Mouse (Mus musculus): Measurements from ENCODE around the gene H2-Eb1. TPM values are rescaled to one million over a fixed set of nuclear protein-coding genes. Genes with fewer than 3 reads are reported as not detected.
"Not testable (repeated sequence)": the region's sequence is repeated elsewhere in the genome, so short reads cannot be mapped to it uniquely, and the experiment has no call there.

H2-Eb1 gene
- total RNA-seq, 2 experiments from 2014 or later = 2.9 to 3.4 TPM

- intact Hi-C loops (cut with DNase I) = no loop called here
- peak; percentile 69 to 78 for DNase-seq (ENCODE audit: low spot score in 2 of 2)
Measured at GRCm38 (mm10) chr17:34309683-34310385, 4.2 kb downstream of the H2-Eb1 start.

GRCm38 (mm10) chr17:34310526-34310925 lies 4.9 kb downstream of the H2-Eb1 start:
- DNase-seq (ENCODE audit: low spot score in 2 of 2); intact Hi-C loops (cut with DNase I): not testable (repeated sequence)

GRCm38 (mm10) chr17:34312185-34312584 lies 6.5 kb downstream of the H2-Eb1 start:
- no peak for DNase-seq (ENCODE audit: low spot score in 2 of 2)
- intact Hi-C loops (cut with DNase I) = no loop called here

- intact Hi-C loops (cut with DNase I) = loop anchor here (1.0 kb wide), 1 partner anchor 63 kb away; no protein-coding TSS in a partner anchor
- peak; percentile 75 to 80 for DNase-seq (ENCODE audit: low spot score in 2 of 2)
Measured at GRCm38 (mm10) chr17:34313393-34313792, 7.7 kb downstream of the H2-Eb1 start.

DNA sequence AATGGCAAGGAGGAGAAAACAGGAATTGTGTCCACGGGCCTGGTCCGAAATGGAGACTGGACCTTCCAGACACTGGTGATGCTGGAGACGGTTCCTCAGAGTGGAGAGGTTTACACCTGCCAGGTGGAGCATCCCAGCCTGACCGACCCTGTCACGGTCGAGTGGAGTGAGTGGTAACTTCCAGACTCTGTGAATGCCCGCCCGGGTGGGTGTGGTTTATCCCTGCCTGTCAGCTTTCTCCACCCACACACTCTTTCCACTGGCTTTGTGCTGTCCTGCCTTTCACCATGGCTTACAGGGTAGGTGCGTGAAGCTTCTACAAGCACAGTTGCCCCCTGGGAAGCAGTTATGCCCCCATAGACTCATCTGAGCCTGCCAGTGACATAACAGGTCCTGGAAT lies 8.6 kb downstream of the H2-Eb1 start:
- intact Hi-C loops (cut with DNase I) = no loop called here
- DNase-seq (ENCODE audit: low spot score in 2 of 2) = no peak

DNA sequence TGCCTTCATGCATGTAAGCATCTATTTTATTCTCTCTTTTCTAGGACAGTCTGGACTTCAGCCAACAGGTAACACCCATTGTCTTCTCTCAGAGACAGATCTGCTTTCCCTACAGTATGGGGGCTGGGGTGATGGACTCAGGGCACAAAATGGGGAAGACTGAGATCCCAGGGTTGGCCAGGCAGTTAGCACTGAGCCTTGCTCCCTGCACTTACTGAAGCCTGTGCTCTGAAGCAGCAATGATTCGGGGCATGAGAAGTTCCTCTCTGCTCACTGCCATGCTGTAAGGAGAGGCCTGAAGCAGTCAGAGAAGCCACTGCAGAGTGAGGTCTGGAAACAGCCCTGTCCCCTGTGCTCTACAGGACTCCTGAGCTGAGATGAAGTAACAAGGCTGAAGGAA lies 9.8 kb downstream of the H2-Eb1 start:
- intact Hi-C loops (cut with DNase I) = no loop called here
- no peak for DNase-seq (ENCODE audit: low spot score in 2 of 2)

DNA sequence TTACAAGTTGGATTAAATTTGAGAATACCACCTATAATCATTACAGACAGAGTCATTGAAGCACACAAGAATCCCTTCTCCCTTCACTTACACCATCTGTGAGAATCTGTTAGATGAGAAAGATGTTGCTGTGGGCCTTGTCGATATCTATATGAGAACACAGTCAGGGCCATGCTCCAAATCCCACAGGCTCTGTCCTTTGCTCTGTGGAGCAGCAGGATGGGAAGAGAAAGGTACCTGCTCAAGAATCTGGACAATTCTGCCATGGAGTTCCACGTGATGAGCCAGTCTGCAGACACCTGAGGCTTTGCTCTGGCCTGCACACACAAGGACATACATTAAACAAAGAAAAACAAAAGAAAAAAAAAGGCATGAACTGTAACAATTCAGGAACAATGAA lies 11.0 kb downstream of the H2-Eb1 start:
- no peak for DNase-seq (ENCODE audit: low spot score in 2 of 2)
- intact Hi-C loops (cut with DNase I) = no loop called here

GRCm38 (mm10) chr17:34317275-34317674 lies 11.6 kb downstream of the H2-Eb1 start:
- DNase-seq (ENCODE audit: low spot score in 2 of 2) = no peak
- intact Hi-C loops (cut with DNase I) = no loop called here

DNA sequence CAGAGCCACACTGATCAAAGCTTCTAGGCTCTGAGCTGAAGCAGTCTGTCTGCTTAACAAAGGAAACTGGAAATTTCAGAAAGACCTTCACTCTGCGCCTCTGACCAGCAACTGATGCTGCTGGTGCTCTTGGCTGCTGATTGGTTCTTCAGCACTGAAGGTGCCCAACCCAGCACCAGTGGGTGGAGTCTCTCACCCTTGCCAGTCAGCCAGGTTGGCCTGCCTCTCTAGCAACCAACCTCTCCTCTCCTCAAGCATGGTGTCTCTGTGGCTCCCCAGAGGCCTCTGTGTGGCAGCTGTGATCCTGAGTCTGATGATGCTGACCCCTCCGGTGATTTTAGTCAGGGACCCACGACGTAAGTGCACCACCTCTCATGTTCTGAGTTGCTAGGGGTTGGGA lies 19.8 kb downstream of the H2-Eb1 start, which contains the start of gene H2-Eb2:
Gene H2-Eb2, plus strand, starts transcription at position 230 of the 400 bp plus-strand sequence.
- no peak for DNase-seq (ENCODE audit: low spot score in 2 of 2)
- intact Hi-C loops (cut with DNase I) = no loop called here

GRCm38 (mm10) chr17:34326373-34326772 lies 20.7 kb downstream of the H2-Eb1 start:
- DNase-seq (ENCODE audit: low spot score in 2 of 2) = no peak
- intact Hi-C loops (cut with DNase I) = no loop called here

DNA sequence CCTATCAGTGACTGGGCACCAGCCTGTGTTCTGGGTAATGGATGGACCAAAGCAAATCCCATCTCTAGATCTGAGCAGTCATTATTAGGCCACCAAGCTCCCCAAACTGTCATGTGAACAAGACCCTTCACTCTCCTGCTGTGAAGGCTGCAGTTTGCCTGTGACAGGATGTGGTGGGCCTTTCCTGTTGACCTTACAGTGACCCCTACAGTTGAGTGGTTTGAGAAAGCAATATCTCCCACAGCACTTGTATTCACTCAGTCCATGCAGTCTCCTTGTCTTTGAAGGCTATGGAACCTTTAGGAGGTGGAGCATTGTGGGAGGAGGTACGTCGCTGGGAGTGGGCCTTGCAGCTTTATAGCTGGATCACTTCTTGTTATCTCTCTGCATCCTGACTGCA lies 24.1 kb downstream of the H2-Eb1 start:
- no peak for DNase-seq (ENCODE audit: low spot score in 2 of 2)
- intact Hi-C loops (cut with DNase I) = no loop called here

GRCm38 (mm10) chr17:34331200-34331599 lies 25.5 kb downstream of the H2-Eb1 start:
- intact Hi-C loops (cut with DNase I) = no loop called here
- DNase-seq (ENCODE audit: low spot score in 2 of 2) = no peak

GRCm38 (mm10) chr17:34340619-34341402 lies 35.1 kb downstream of the H2-Eb1 start:
- intact Hi-C loops (cut with DNase I) = no loop called here
- DNase-seq (ENCODE audit: low spot score in 2 of 2) = peak in 1 of 2 experiments; percentile 8

DNA sequence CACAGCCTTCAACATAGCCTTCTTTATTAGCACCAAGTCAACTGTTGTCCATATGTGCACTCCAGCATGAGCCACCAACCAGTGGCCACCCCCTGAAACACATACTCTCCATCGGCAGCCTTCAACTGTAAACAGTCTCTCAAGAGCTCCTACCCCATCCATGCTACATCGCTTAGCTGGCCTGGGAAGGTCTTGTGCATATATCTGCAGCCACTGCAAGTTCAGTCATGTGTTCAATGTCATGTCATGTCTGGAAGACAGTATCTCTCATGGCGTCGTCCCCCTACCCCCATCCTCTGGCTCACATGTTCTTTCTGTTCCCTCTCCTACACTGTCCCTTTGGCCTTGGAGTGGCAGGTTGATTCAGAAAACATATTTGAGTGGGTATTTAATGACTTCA lies 39.2 kb downstream of the H2-Eb1 start:
- intact Hi-C loops (cut with DNase I) = no loop called here
- DNase-seq (ENCODE audit: low spot score in 2 of 2) = no peak

DNA sequence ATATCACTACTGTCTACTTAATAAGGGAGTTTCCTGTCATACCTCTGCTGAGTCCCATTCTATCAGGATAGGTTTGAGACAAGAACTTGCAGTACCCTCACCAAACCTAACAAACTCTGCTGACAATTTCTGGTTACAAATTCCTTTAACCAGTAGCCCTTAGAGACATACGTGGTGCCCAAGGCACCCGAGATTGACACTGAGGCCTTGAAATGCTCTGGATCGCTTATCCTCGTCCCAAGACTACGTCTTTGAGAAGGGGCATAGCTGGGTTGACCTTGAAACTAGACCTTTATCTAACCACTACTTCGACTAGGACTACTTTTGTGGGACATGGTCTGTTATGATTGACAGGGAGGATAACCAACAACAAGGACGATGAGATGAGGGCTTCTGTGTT lies 39.8 kb downstream of the H2-Eb1 start:
- DNase-seq (ENCODE audit: low spot score in 2 of 2) = no peak
- intact Hi-C loops (cut with DNase I) = no loop called here

- intact Hi-C loops (cut with DNase I) = no loop called here
Measured at GRCm38 (mm10) chr17:34346041-34346440, 40.4 kb downstream of the H2-Eb1 start.

GRCm38 (mm10) chr17:34347606-34348308 lies 42.1 kb downstream of the H2-Eb1 start:
- intact Hi-C loops (cut with DNase I) = no loop called here
- DNase-seq (ENCODE audit: low spot score in 2 of 2) = peak; percentile 48 to 63

More at GRCm38 (mm10) chr17:34346041-34346440, 40.4 kb downstream of the H2-Eb1 start:
- DNase-seq (ENCODE audit: low spot score in 2 of 2) = no peak

DNA sequence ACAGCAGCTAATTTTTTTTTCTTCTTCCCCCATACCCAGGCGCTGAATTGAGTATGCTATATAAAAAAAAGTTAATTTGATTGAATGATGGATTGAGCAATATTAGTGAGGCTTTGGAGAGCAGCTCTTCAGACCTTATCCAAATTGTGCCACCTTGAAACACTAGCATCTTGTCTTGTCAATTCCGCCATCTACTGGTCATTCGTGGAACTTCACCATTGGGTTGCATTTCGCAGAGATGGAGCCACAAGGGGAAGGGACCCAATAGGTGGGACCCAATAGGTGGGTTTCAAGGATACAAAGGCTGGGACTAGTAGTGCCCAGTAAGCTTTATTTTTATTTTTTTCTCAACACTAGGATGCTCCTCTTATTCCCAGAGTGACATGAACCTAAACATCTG lies 43.8 kb downstream of the H2-Eb1 start:
- DNase-seq (ENCODE audit: low spot score in 2 of 2) = peak; percentile 73 to 77
- intact Hi-C loops (cut with DNase I) = loop anchor here (1.0 kb wide), 1 partner anchor 99 kb away; no protein-coding TSS in a partner anchor

GRCm38 (mm10) chr17:34354539-34354938 lies 48.9 kb downstream of the H2-Eb1 start, which contains the start of gene Btnl2:
TSS of gene Btnl2 (plus strand) at chr17:34354822.
- DNase-seq (ENCODE audit: low spot score in 2 of 2) = no peak
- intact Hi-C loops (cut with DNase I) = loop anchor here (5.0 kb wide), 1 partner anchor 182 kb away; no protein-coding TSS in a partner anchor

DNA sequence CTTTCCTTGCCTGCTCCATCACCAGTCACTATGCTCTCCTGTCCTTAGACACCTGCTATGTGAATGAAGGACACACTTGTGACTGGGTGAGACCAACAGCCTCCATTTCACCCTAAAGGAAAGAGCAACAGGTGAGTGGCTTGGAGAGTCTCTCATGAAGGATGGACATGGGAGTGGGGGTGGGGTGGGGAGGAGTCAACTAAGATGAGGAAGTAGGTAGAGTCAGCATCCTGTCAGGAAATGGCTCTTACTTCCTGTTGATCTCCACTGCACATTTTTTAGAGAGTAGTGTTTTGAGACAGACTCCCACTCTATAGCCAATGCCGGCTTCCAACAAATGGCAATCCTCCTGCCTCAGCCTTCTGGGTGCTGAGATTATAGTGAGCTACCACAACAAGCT lies 49.3 kb downstream of the H2-Eb1 start:
- intact Hi-C loops (cut with DNase I) = loop anchor here (5.0 kb wide), 1 partner anchor 183 kb away; no protein-coding TSS in a partner anchor
- no peak for DNase-seq (ENCODE audit: low spot score in 2 of 2)
